Comparison of ENCODE assay signal across 8 mouse cellular contexts in the genomic region with DNA sequence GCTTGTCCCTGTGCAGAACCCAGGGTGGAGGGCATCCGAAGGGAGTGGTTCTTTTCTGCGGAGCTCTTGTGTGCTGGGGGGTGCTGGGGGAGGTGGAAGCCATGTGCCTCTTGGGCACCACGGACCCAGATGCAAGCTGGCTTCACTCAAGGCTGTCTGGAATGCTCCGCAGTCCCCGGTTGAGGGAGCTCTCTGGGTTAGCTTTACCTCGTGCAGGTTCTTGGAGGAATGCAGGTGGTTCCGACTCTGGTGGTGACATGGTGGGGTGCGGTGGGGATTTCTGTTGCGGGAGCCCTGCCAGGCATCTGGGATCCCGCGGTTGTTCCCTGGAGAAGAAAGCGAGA. TPM values are rescaled to one million over a fixed set of nuclear protein-coding genes. Genes with fewer than 3 reads are reported as not detected.
DNase-seq lines count a peak whose midpoint lies in the region; ATAC-seq and TF ChIP-seq lines count a peak whose summit lies in the region.

No protein-coding gene starts in this region.

- peak overlapping the region; percentile 98 for H3K9ac ChIP-seq in MEL (ENCODE audit: control insufficient read depth, low read depth, low read length, poor library complexity, severe bottlenecking)
- peak overlapping the region; percentile 91 for H3K9ac ChIP-seq in intestine, postnatal 0 days (ENCODE audit: low read depth, low read length)

- peak overlapping the region; percentile 84 to 90 for H3K4me3 ChIP-seq in MEL (ENCODE audit: control insufficient read depth in 1 of 2, insufficient read depth in 1 of 2, low read depth in 2 of 2, low read length in 2 of 2)
- peak overlapping the region; percentile 100 for H3K4me3 ChIP-seq in embryonic facial prominence, embryonic 10.5 days
- peak overlapping the region; percentile 79 for H3K4me3 ChIP-seq in intestine, postnatal 0 days (ENCODE audit: low read depth, low read length)
- H3K4me3 ChIP-seq in olfactory bulb, adult 2 months (ENCODE audit: insufficient read depth, low read depth, low read length): peak overlapping the region; percentile 98

- no peak; a peak in 1 of 6 replicates for TF ChIP-seq CTCF in MEL (IDR thresholded peaks at IDR 0.05 in 2 of 3, conservative IDR thresholded peaks at IDR 0.05 in 1 of 3; ENCODE audit: control insufficient read depth in 1 of 3, insufficient read depth in 1 of 3, low read depth in 2 of 3, low read length in 3 of 3, poor library complexity in 1 of 3, severe bottlenecking in 1 of 3)
- TF ChIP-seq CTCF in intestine, postnatal 0 days (IDR thresholded peaks at IDR 0.05; ENCODE audit: low read depth): 0 out of 2 replicates have a peak, but pooled peaks have one; percentile 15
- no peak for TF ChIP-seq CTCF in olfactory bulb, adult 2 months (IDR thresholded peaks at IDR 0.05; ENCODE audit: insufficient read depth, low read depth, low read length)

- TF ChIP-seq RAD21 in MEL (IDR thresholded peaks at IDR 0.05; ENCODE audit: low read depth, low read length): no peak

- ATAC-seq in intestine, postnatal 0 days: no peak

- H3K4me1 ChIP-seq in MEL (ENCODE audit: control insufficient read depth in 1 of 2, insufficient read depth in 2 of 2, low read length in 2 of 2): peaks cover 9 to 27% of the 10 kb centered on the region in 2 experiments
- H3K4me1 ChIP-seq in embryonic facial prominence, embryonic 10.5 days: peaks cover 59% of the 10 kb centered on the region
- peaks cover 12% of the 10 kb centered on the region; the same call in 1 of the 2 replicates for H3K4me1 ChIP-seq in intestine, postnatal 0 days (replicated peaks; ENCODE audit: control insufficient read depth, insufficient read depth, low read length)
- peaks cover 27% of the 10 kb centered on the region for H3K4me1 ChIP-seq in olfactory bulb, adult 2 months (ENCODE audit: control insufficient read depth, insufficient read depth, low read length)

- TF ChIP-seq EP300 in MEL (IDR thresholded peaks at IDR 0.05; ENCODE audit: low read depth in 1 of 2, low read length in 2 of 2): 0 out of 4 replicates have a peak, but pooled peaks of 1 of the 2 experiments have one; percentile 6

- H3K79me2 ChIP-seq in MEL (ENCODE audit: control insufficient read depth, insufficient read depth, low read length, poor library complexity): peaks cover 37% of the 10 kb centered on the region

- H3K27ac ChIP-seq in MEL (ENCODE audit: control insufficient read depth, low read depth, low read length): peak overlapping the region; percentile 14
- peak overlapping the region; percentile 96 for H3K27ac ChIP-seq in embryonic facial prominence, embryonic 10.5 days (replicated peaks)
- peak overlapping the region; percentile 91 for H3K27ac ChIP-seq in intestine, postnatal 0 days (ENCODE audit: low read depth, low read length)
- H3K27ac ChIP-seq in olfactory bulb, adult 2 months (ENCODE audit: insufficient read depth, low read depth, low read length): peak overlapping the region; percentile 60

- H3K27me3 ChIP-seq in MEL (ENCODE audit: control insufficient read depth in 1 of 2, insufficient read depth in 2 of 2, low read length in 2 of 2): no peaks in the 10 kb centered on the region
- H3K27me3 ChIP-seq in embryonic facial prominence, embryonic 10.5 days (replicated peaks; ENCODE audit: low read depth, poor library complexity, severe bottlenecking): no peaks in the 10 kb centered on the region
- no peaks in the 10 kb centered on the region for H3K27me3 ChIP-seq in intestine, postnatal 0 days (replicated peaks; ENCODE audit: control insufficient read depth, insufficient read depth, low read length)

- H3K4me2 ChIP-seq in intestine, postnatal 0 days (replicated peaks; ENCODE audit: low read depth): peak overlapping the region; percentile 70

- no peak for TF ChIP-seq POLR2A in MEL (IDR thresholded peaks at IDR 0.05; ENCODE audit: control insufficient read depth in 1 of 2, insufficient read depth in 1 of 2, low read depth in 1 of 2, low read length in 2 of 2, poor library complexity in 1 of 2)
- TF ChIP-seq POLR2A in olfactory bulb, adult 2 months (IDR thresholded peaks at IDR 0.05; ENCODE audit: insufficient read depth, low read depth, low read length): no peak

- H3K9me3 ChIP-seq in MEL (replicated peaks; ENCODE audit: insufficient read depth, low read length): no peaks in the 10 kb centered on the region
- H3K9me3 ChIP-seq in embryonic facial prominence, embryonic 10.5 days: no peaks in the 10 kb centered on the region
- H3K9me3 ChIP-seq in intestine, postnatal 0 days (ENCODE audit: control insufficient read depth): no peaks in the 10 kb centered on the region

- peaks cover 15 to 24% of the 10 kb centered on the region in 2 experiments for H3K36me3 ChIP-seq in MEL (ENCODE audit: control insufficient read depth in 1 of 2, insufficient read depth in 2 of 2, low read length in 2 of 2)
- peaks cover 52% of the 10 kb centered on the region for H3K36me3 ChIP-seq in embryonic facial prominence, embryonic 10.5 days (replicated peaks)
- peaks cover 29% of the 10 kb centered on the region for H3K36me3 ChIP-seq in intestine, postnatal 0 days (ENCODE audit: control insufficient read depth, insufficient read depth)

- WGBS in embryonic facial prominence, embryonic 10.5 days: 2% methylated on average over 12 of the region's 12 CpGs
- WGBS in intestine, postnatal 0 days: under 1% methylated on average over 12 of the region's 12 CpGs
- WGBS in olfactory bulb, adult 2 months: 0% methylated on average over 12 of the region's 12 CpGs

- DNase-seq in kidney, postnatal 4 days: peak; percentile 48 to 65
- no peak for DNase-seq in kidney, postnatal 10 days
- peak; percentile 47 for DNase-seq in MEL (ENCODE audit: low read depth, low spot score)
- no peak for DNase-seq in embryonic facial prominence, embryonic 10.5 days (ENCODE audit: low spot score)
- DNase-seq in ovary, postnatal 36 days (ENCODE audit: low spot score): no peak
- DNase-seq in adrenal gland, adult (ENCODE audit: inconsistent age in 2 of 2, low spot score in 1 of 2): no peak

TF ChIP-seq in MEL, 35 proteins besides CTCF, POLR2A, EP300 and RAD21:
- peak; percentile 72 for TF ChIP-seq MXI1 (IDR thresholded peaks at IDR 0.05; ENCODE audit: low read depth, low read length)
- no peak for TF ChIP-seq POLR2AphosphoS2 (IDR thresholded peaks at IDR 0.05; ENCODE audit: low read length)
- 0 out of 2 replicates have a peak, but pooled peaks have one; percentile 21 for TF ChIP-seq CHD1 (IDR thresholded peaks at IDR 0.05; ENCODE audit: low read depth, low read length)
- peak; percentile 58 for TF ChIP-seq MAX (IDR thresholded peaks at IDR 0.05; ENCODE audit: low read length)

RNA-seq across cellular contexts. Expression of a gene that starts 1.5 kb away (rescaled TPM):
- 173 and 193 TPM in 2 replicates for total RNA-seq in MEL (2012; rRNA removed)
- polyA plus RNA-seq in MEL (2012; ENCODE audit: insufficient read depth in 1 of 2, insufficient read length in 2 of 2, low read depth in 1 of 2, low replicate concordance in 2 of 2, missing spikeins in 1 of 2): 100 to 1,000 TPM in 1 of 2 experiments, 10 to 100 TPM in 1; 93.0 to 232 TPM
- polyA plus RNA-seq in embryonic facial prominence, embryonic 10.5 days (2016; fragmentation: Nextera tagmentation; extraction: Ambion mirVana): 102 and 105 TPM in 2 replicates
- polyA plus RNA-seq in intestine, postnatal 0 days (2015; fragmentation: Nextera tagmentation; extraction: Ambion mirVana): 30.7 and 34.2 TPM in 2 replicates
- polyA plus RNA-seq in olfactory bulb, adult 2 months (2012; ENCODE audit: insufficient read depth, insufficient read length, low replicate concordance, missing spikeins): 91.6 and 138 TPM in 2 replicates

RNA-seq across cellular contexts. Expression of a gene that starts 29.6 kb away (rescaled TPM):
- total RNA-seq in MEL (2012; rRNA removed): 2.8 and 3.5 TPM in 2 replicates
- 10 to 100 TPM in 1 of 2 experiments, not detected in 1; 16.2 TPM for polyA plus RNA-seq in MEL (2012; ENCODE audit: insufficient read depth in 1 of 2, insufficient read length in 2 of 2, low read depth in 1 of 2, low replicate concordance in 2 of 2, missing spikeins in 1 of 2)
- 0.10 and 0.21 TPM in 2 replicates for polyA plus RNA-seq in embryonic facial prominence, embryonic 10.5 days (2016; fragmentation: Nextera tagmentation; extraction: Ambion mirVana)
- 9.2 and 9.9 TPM in 2 replicates for polyA plus RNA-seq in intestine, postnatal 0 days (2015; fragmentation: Nextera tagmentation; extraction: Ambion mirVana)
- polyA plus RNA-seq in olfactory bulb, adult 2 months (2012; ENCODE audit: insufficient read depth, insufficient read length, low replicate concordance, missing spikeins): not detected in 2 replicates

RNA-seq across cellular contexts. Expression of a gene that starts 34.4 kb away (rescaled TPM):
- total RNA-seq in MEL (2012; rRNA removed): 210 and 263 TPM in 2 replicates
- 100 to 1,000 TPM; 221 to 337 TPM for polyA plus RNA-seq in MEL (2012; ENCODE audit: insufficient read depth in 1 of 2, insufficient read length in 2 of 2, low read depth in 1 of 2, low replicate concordance in 2 of 2, missing spikeins in 1 of 2)
- polyA plus RNA-seq in embryonic facial prominence, embryonic 10.5 days (2016; fragmentation: Nextera tagmentation; extraction: Ambion mirVana): 94.1 and 99.4 TPM in 2 replicates
- polyA plus RNA-seq in intestine, postnatal 0 days (2015; fragmentation: Nextera tagmentation; extraction: Ambion mirVana): 21.9 and 22.6 TPM in 2 replicates
- not detected in 2 replicates for polyA plus RNA-seq in olfactory bulb, adult 2 months (2012; ENCODE audit: insufficient read depth, insufficient read length, low replicate concordance, missing spikeins)

RNA-seq across cellular contexts. Expression of a gene that starts 47.7 kb away (rescaled TPM):
- total RNA-seq in MEL (2012; rRNA removed): 75.4 and 96.1 TPM in 2 replicates
- polyA plus RNA-seq in MEL (2012; ENCODE audit: insufficient read depth in 1 of 2, insufficient read length in 2 of 2, low read depth in 1 of 2, low replicate concordance in 2 of 2, missing spikeins in 1 of 2): 10 to 100 TPM in 1 of 2 experiments, not detected in 1; 96.9 TPM
- 11.0 and 11.1 TPM in 2 replicates for polyA plus RNA-seq in embryonic facial prominence, embryonic 10.5 days (2016; fragmentation: Nextera tagmentation; extraction: Ambion mirVana)
- 3.2 and 3.9 TPM in 2 replicates for polyA plus RNA-seq in intestine, postnatal 0 days (2015; fragmentation: Nextera tagmentation; extraction: Ambion mirVana)
- polyA plus RNA-seq in olfactory bulb, adult 2 months (2012; ENCODE audit: insufficient read depth, insufficient read length, low replicate concordance, missing spikeins): not detected in 2 replicates

RNA-seq across cellular contexts. Expression of a gene that starts 47.8 kb away (rescaled TPM):
- 1.2 and 3.3 TPM in 2 replicates for total RNA-seq in MEL (2012; rRNA removed)
- polyA plus RNA-seq in MEL (2012; ENCODE audit: insufficient read depth in 1 of 2, insufficient read length in 2 of 2, low read depth in 1 of 2, low replicate concordance in 2 of 2, missing spikeins in 1 of 2): 1 to 10 TPM in 1 of 2 experiments, not detected in 1; 5.3 TPM
- 15.9 and 17.8 TPM in 2 replicates for polyA plus RNA-seq in embryonic facial prominence, embryonic 10.5 days (2016; fragmentation: Nextera tagmentation; extraction: Ambion mirVana)
- polyA plus RNA-seq in intestine, postnatal 0 days (2015; fragmentation: Nextera tagmentation; extraction: Ambion mirVana): 3.1 and 4.1 TPM in 2 replicates
- polyA plus RNA-seq in olfactory bulb, adult 2 months (2012; ENCODE audit: insufficient read depth, insufficient read length, low replicate concordance, missing spikeins): not detected in 2 replicates

Comparison
In these comparisons a context has a peak if more than half of its experiments do, and no peak if none do; other contexts are left out.
1. DNase-seq: peak in kidney, postnatal 4 days (2 of 2) and MEL (single experiment); none in kidney, postnatal 10 days (single experiment), embryonic facial prominence, embryonic 10.5 days (single experiment), ovary, postnatal 36 days (single experiment) and adrenal gland, adult (0 of 2).
2. H3K27ac ChIP-seq: peak in every context shown above with its lines; median percentile 96 in embryonic facial prominence, embryonic 10.5 days; 91 in intestine, postnatal 0 days; 60 in olfactory bulb, adult 2 months; 14 in MEL.
3. RNA of a gene that starts 34.4 kb away (polyA plus RNA-seq): 221 to 337 TPM in MEL, 94.1 to 99.4 TPM in embryonic facial prominence, embryonic 10.5 days and 21.9 to 22.6 TPM in intestine, postnatal 0 days; not detected in olfactory bulb, adult 2 months; every median in the first group is over 10 times any median in the second.
4. Peak in every context shown above with its lines, with median percentiles within 50 percentile points of each other: H3K4me3 ChIP-seq.